Mouse (Mus musculus) B cell, adult 2 months (primary cell): ENCODE results near the gene Dlg5.

ENCODE experiments used
- DNase-seq, 2 experiments: peaks; one replicate each; pipeline ENCODE4 v3.0.0; 2022

Gene Dlg5

GRCm38 (mm10) chr14:24098828-24099227, 146.9 kb downstream of the Dlg5 start:
- no peak for DNase-seq

DNA sequence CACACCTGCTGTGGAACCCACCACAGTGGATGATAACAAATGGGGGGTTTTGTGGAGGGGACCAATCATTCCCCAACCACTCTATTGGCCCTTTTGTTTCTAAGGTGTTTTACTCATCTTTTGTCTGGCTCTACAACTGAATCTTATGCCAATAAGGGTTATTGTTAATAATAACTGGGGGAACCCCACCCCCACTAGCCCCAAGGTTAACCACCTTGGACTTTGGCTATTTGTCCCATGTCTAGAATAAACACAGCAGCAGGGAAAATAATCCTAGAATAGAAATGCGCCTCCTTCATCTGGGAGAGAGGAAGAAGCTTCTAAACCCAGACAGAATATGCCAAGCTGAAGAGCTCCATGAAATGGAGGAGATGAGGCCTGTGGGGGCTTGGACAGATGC, 151.1 kb downstream of the Dlg5 start:
- DNase-seq: no peak

GRCm38 (mm10) chr14:24093221-24093620, 152.5 kb downstream of the Dlg5 start:
- no peak for DNase-seq

DNA sequence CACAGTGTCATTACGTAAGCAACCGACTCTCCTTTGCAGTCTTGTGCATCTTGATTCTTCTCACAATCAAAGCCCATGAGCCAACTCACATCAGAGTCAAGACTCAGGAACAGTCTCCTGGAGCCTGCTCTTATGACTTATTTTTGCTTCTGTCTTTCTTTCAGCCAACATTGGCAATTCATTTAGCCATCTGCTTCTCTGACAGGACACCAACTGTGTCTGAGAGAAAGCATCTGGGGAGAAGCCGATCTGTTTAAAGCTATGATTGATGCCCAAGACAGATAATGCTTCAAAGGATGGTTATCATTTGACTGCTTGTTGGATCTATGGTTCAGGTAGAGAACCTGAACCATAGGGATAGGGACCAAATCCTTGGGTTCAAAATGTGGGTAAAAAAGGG, 153.3 kb downstream of the Dlg5 start:
- DNase-seq: no peak

DNA sequence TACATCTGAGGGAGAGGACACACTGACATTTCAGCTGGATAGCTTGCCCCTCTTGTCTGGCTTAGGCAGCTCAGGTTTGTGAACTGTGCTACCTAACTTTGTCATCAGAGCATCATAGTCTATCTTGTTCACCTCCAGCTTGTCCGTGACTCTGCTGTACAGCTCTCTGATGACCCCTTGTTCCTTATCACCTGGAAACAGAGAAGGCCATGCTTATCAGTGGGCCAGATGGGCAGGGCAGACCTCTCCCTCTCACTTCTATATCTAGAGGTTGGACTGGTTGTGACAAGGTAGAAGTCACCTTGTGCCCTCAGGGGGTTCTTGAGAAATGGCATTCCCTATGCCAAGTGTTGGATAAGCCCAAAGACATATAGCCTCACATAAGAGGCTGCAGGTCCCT, 154.9 kb downstream of the Dlg5 start:
- DNase-seq: no peak

- DNase-seq: no peak
Observed at GRCm38 (mm10) chr14:24089181-24089580, 156.5 kb downstream of the Dlg5 start.

- DNase-seq: no peak
Observed at GRCm38 (mm10) chr14:24087430-24087829, 158.3 kb downstream of the Dlg5 start.

GRCm38 (mm10) chr14:24086481-24086880, 159.2 kb downstream of the Dlg5 start:
- DNase-seq: no peak
